Mouse (Mus musculus): ENCODE results near the gene Dnaja2. TPM values are rescaled to one million over a fixed set of nuclear protein-coding genes. Genes with fewer than 3 reads are reported as not detected.
A peak's percentile ranks its signal among the peaks of the same experiment; 100 is the strongest.

Gene Dnaja2
- total and polyA plus RNA-seq, 3 experiments = 150 to 471 (median 227) TPM

- Histone ChIP-seq H3K79me2 (replicated peaks; ENCODE audit: control insufficient read depth, extremely low read depth, insufficient read depth, poor library complexity, severe bottlenecking) (peaks cover 5% of the 10 kb centered on the region; the same call in 1 of the 2 replicates), H3K9me3 (replicated peaks; ENCODE audit: low read length) (no peaks in the 10 kb centered on the region), H3K36me3 (replicated peaks in 1 of 2; ENCODE audit: control insufficient read depth in 1 of 2, insufficient read depth in 1 of 2, low read length in 1 of 2) (peaks cover 7 to 30% of the 10 kb centered on the region in 2 experiments), H3K9ac (ENCODE audit: insufficient read depth, low read depth) (peak overlapping the region; percentile 65), H3K27me3 (replicated peaks) (no peaks in the 10 kb centered on the region), H3K4me2 (ENCODE audit: insufficient read depth, low read depth, poor library complexity, severe bottlenecking) (peak overlapping the region; percentile 52), H3K27ac (ENCODE audit: insufficient read depth, low read depth) (no peak overlapping the region), H3K4me3 (replicated peaks in 1 of 3; ENCODE audit: low read depth in 2 of 3, low read length in 2 of 3, poor library complexity in 1 of 3) (peak overlapping the region; percentile 94 to 97 (median 95)), H3K4me1 (ENCODE audit: control insufficient read depth in 1 of 2, insufficient read depth in 2 of 2) (peaks cover 2 to 22% of the 10 kb centered on the region in 2 experiments; a peak in 3 of 4 replicates)
- TF ChIP-seq UBTF (IDR thresholded peaks at IDR 0.05; ENCODE audit: low read depth, low read length) (peak; percentile 76; the same call in 1 of the 2 replicates), USF2 (conservative IDR thresholded peaks at IDR 0.05; ENCODE audit: low read depth, low read length) (no peak)
- in situ Hi-C loops (cut with MboI; ENCODE audit: low pct_ligation_motif_present, low pct_unique_long_range_greater_than_20kb, low sequenced_read_pairs) (no loop called here), dilution Hi-C loops (cut with MboI; ENCODE audit: extremely low pct_ligation_motif_present, extremely low pct_unique_long_range_greater_than_20kb, low sequenced_read_pairs) (no loop called here)
- DNase-seq (ENCODE audit: extremely low read depth) = peak; percentile 34
Observed at GRCm38 (mm10) chr8:85492940-85493931, 61.9 kb downstream of the Dnaja2 start.

GRCm38 (mm10) chr8:85492125-85492875 lies 62.8 kb downstream of the Dnaja2 start, which contains the start of gene Gpt2:
Gene Gpt2, plus strand, starts transcription at chr8:85492576.
- peaks cover 2 to 22% of the 10 kb centered on the region in 2 experiments; a peak in 3 of 4 replicates for H3K4me1 ChIP-seq (ENCODE audit: control insufficient read depth in 1 of 2, insufficient read depth in 2 of 2)
- no peaks in the 10 kb centered on the region for H3K9me3 ChIP-seq (replicated peaks; ENCODE audit: low read length)
- peak within 1 kb of the TSS; percentile 69 for H3K27ac ChIP-seq (ENCODE audit: insufficient read depth, low read depth)
- H3K27me3 ChIP-seq (replicated peaks) = no peaks in the 10 kb centered on the region
- in situ Hi-C loops (cut with MboI; ENCODE audit: low pct_ligation_motif_present, low pct_unique_long_range_greater_than_20kb, low sequenced_read_pairs) (no loop called here), dilution Hi-C loops (cut with MboI; ENCODE audit: extremely low pct_ligation_motif_present, extremely low pct_unique_long_range_greater_than_20kb, low sequenced_read_pairs) (no loop called here)
- peak within 1 kb of the TSS; percentile 94 to 97 (median 95) for H3K4me3 ChIP-seq (replicated peaks in 1 of 3; ENCODE audit: low read depth in 2 of 3, low read length in 2 of 3, poor library complexity in 1 of 3)
- H3K36me3 ChIP-seq (replicated peaks in 1 of 2; ENCODE audit: control insufficient read depth in 1 of 2, insufficient read depth in 1 of 2, low read length in 1 of 2) = peaks cover 5 to 28% of the 10 kb centered on the region in 2 experiments
- DNase-seq (ENCODE audit: extremely low read depth) = peak; percentile 90
- peak within 1 kb of the TSS; percentile 59 for H3K4me2 ChIP-seq (ENCODE audit: insufficient read depth, low read depth, poor library complexity, severe bottlenecking)
- peak within 1 kb of the TSS; percentile 65 for H3K9ac ChIP-seq (ENCODE audit: insufficient read depth, low read depth)
- peaks cover 3% of the 10 kb centered on the region; the same call in 1 of the 2 replicates for H3K79me2 ChIP-seq (replicated peaks; ENCODE audit: control insufficient read depth, extremely low read depth, insufficient read depth, poor library complexity, severe bottlenecking)
- TF ChIP-seq MYC (IDR thresholded peaks at IDR 0.05; ENCODE audit: low read depth, low read length) (peak; percentile 92), TCF12 (IDR thresholded peaks at IDR 0.05; ENCODE audit: low read depth, low read length) (peak; percentile 47), NELFE (IDR thresholded peaks at IDR 0.05; ENCODE audit: low read depth, low read length) (peak; percentile 70), MAX (IDR thresholded peaks at IDR 0.05; ENCODE audit: low read length) (peak; percentile 79; the same call in 1 of the 2 replicates), HCFC1 (IDR thresholded peaks at IDR 0.05; ENCODE audit: low read depth, low read length) (peak; percentile 98), USF1 (IDR thresholded peaks at IDR 0.05; ENCODE audit: low read depth, low read length) (no peak), POLR2A (IDR thresholded peaks at IDR 0.05; ENCODE audit: low read depth, low read length) (peak; percentile 60; the same call in 1 of the 2 replicates), MAZ (IDR thresholded peaks at IDR 0.05; ENCODE audit: low read depth, low read length) (peak; percentile 87; the same call in 1 of the 2 replicates), MAFK (IDR thresholded peaks at IDR 0.05; ENCODE audit: insufficient replicate concordance, low read length) (no peak), RAD21 (IDR thresholded peaks at IDR 0.05; ENCODE audit: low read depth, low read length) (no peak), MEF2A (IDR thresholded peaks at IDR 0.05; ENCODE audit: borderline replicate concordance, low read depth, low read length) (0 out of 2 replicates have a peak, but pooled peaks have one; percentile 6), GABPA (IDR thresholded peaks at IDR 0.05; ENCODE audit: insufficient replicate concordance, low read depth, low read length) (peak; percentile 50; the same call in 1 of the 2 replicates), POLR2AphosphoS2 (IDR thresholded peaks at IDR 0.05; ENCODE audit: low read depth, low read length) (no peak), USF2 (conservative IDR thresholded peaks at IDR 0.05; ENCODE audit: low read depth, low read length) (no peak), JUN (IDR thresholded peaks at IDR 0.05; ENCODE audit: insufficient read depth, low read depth, low read length) (no peak), PAX5 (IDR thresholded peaks at IDR 0.05; ENCODE audit: low read length) (no peak), SIN3A (IDR thresholded peaks at IDR 0.05; ENCODE audit: low read length) (peak; percentile 90), ELF1 (IDR thresholded peaks at IDR 0.05; ENCODE audit: low read depth, low read length) (peak; percentile 25; the same call in 1 of the 2 replicates), SMC3 (IDR thresholded peaks at IDR 0.05; ENCODE audit: low read depth, low read length) (no peak), NRF1 (IDR thresholded peaks at IDR 0.05; ENCODE audit: low read depth, low read length) (peak; percentile 68), ZKSCAN1 (IDR thresholded peaks at IDR 0.05; ENCODE audit: borderline replicate concordance, low read depth, low read length) (no peak), CHD2 (IDR thresholded peaks at IDR 0.05; ENCODE audit: low read length) (peak; percentile 75; the same call in 1 of the 2 replicates), MXI1 (IDR thresholded peaks at IDR 0.05; ENCODE audit: low read depth, low read length) (peak; percentile 74), EP300 (IDR thresholded peaks at IDR 0.05; ENCODE audit: low read length) (no peak), TBP (conservative IDR thresholded peaks at IDR 0.05; ENCODE audit: low read depth, low read length) (no peak), UBTF (IDR thresholded peaks at IDR 0.05; ENCODE audit: low read depth, low read length) (0 out of 2 replicates have a peak, but pooled peaks have one; percentile 3), ZC3H11A (IDR thresholded peaks at IDR 0.05; ENCODE audit: low read depth, low read length) (no peak)
